In genomic region chr17:53087516-53087915, GRCm38 (mm10) we compare ENCODE assay signal across 15 mouse cellular contexts.
DNase-seq lines count a peak whose midpoint lies in the region.
"Had no signal": no experiment of that assay in that cellular context is flagged by ENCODE, and none has a peak within 500 bp of the region (broad histone marks: within the 10 kb centered on the region; RNA-seq: fewer than 3 reads in every experiment).

No protein-coding gene starts in this region.

- peak; percentile 63 for DNase-seq in ES-CJ7 (ENCODE audit: low read depth, low spot score)
- DNase-seq in R1 (ENCODE audit: low read depth, low spot score) = peak; percentile 45
- DNase-seq in brain, adult 2 months (ENCODE audit: low read depth, low spot score) = peak; percentile 3
- DNase-seq in urinary bladder, postnatal 36 days (ENCODE audit: low spot score in 2 of 2) = no peak
- no peak for DNase-seq in kidney, postnatal 14 days
- DNase-seq in lung, postnatal 4 days = no peak
- DNase-seq: adrenal gland, adult 8-10 months; adrenal gland, postnatal 25 days; B cell, adult 2 months; cerebellum, adult 11 months; cerebellum, adult 2 months; cerebellum, adult 9-11 months; cerebellum, postnatal 25 days; gastrocnemius, postnatal 10 days; gastrocnemius, postnatal 36 days had no signal

Comparison
In these comparisons a context has a peak if more than half of its experiments do, and no peak if none do; other contexts are left out.
1. DNase-seq: peak in ES-CJ7 (single experiment), R1 (single experiment) and brain, adult 2 months (single experiment); none in urinary bladder, postnatal 36 days (0 of 2), kidney, postnatal 14 days (single experiment) and lung, postnatal 4 days (0 of 2).